Mouse (Mus musculus): Measurements from ENCODE around the gene Apoh. TPM values are rescaled to one million over a fixed set of nuclear protein-coding genes. Genes with fewer than 3 reads are reported as not detected.

Gene Apoh
- polyA plus RNA-seq, 1 experiment: 0.25 TPM

- no peak overlapping the region for H3ac ChIP-seq (ENCODE audit: control insufficient read depth, insufficient read length)
- TF ChIP-seq POLR2AphosphoS2 (IDR thresholded peaks at IDR 0.05; ENCODE audit: insufficient read length, low read depth): no peak
- TF ChIP-seq E2F4 (IDR thresholded peaks at IDR 0.05; ENCODE audit: insufficient read depth): no peak
- TF ChIP-seq SRF (IDR thresholded peaks at IDR 0.05; ENCODE audit: control insufficient read depth, insufficient read length, low read depth): no peak
- TF ChIP-seq MYOD1 (IDR thresholded peaks at IDR 0.05; ENCODE audit: control insufficient read depth in 1 of 3, insufficient read length in 2 of 3, low read depth in 2 of 3): no peak
- no peak overlapping the region for H3K4me2 ChIP-seq (ENCODE audit: low read depth)
- H3K36me3 ChIP-seq (ENCODE audit: control insufficient read depth, insufficient read depth): no peaks in the 10 kb centered on the region
- H3K4me3 ChIP-seq: peak overlapping the region; percentile 32
- H3K79me2 ChIP-seq (ENCODE audit: control insufficient read depth, insufficient read depth): no peaks in the 10 kb centered on the region
- H3K27me3 ChIP-seq (ENCODE audit: control insufficient read depth, insufficient read depth, insufficient read length): no peaks in the 10 kb centered on the region
Observed at GRCm38 (mm10) chr11:108426086-108426485, 82.9 kb downstream of the Apoh start.

GRCm38 (mm10) chr11:108427191-108427590, 84.0 kb downstream of the Apoh start:
- Histone ChIP-seq H3K4me2 (ENCODE audit: low read depth) (no peak overlapping the region), H3K4me3 (no peak overlapping the region), H3K79me2 (ENCODE audit: control insufficient read depth, insufficient read depth) (no peaks in the 10 kb centered on the region), H3K27me3 (ENCODE audit: control insufficient read depth, insufficient read depth, insufficient read length) (no peaks in the 10 kb centered on the region), H3ac (ENCODE audit: control insufficient read depth, insufficient read length) (no peak overlapping the region), H3K36me3 (ENCODE audit: control insufficient read depth, insufficient read depth) (no peaks in the 10 kb centered on the region)
- no peak for TF ChIP-seq MYOD1 (IDR thresholded peaks at IDR 0.05; ENCODE audit: control insufficient read depth in 1 of 3, insufficient read length in 2 of 3, low read depth in 2 of 3)
- TF ChIP-seq POLR2AphosphoS2 (IDR thresholded peaks at IDR 0.05; ENCODE audit: insufficient read length, low read depth): no peak
- TF ChIP-seq MYOG (IDR thresholded peaks at IDR 0.05; ENCODE audit: control insufficient read depth in 1 of 3, insufficient read depth in 1 of 3, insufficient read length in 2 of 3, low read depth in 2 of 3): no peak
- no peak for TF ChIP-seq E2F4 (IDR thresholded peaks at IDR 0.05; ENCODE audit: insufficient read depth)
- TF ChIP-seq TCF12 (IDR thresholded peaks at IDR 0.05; ENCODE audit: insufficient read depth, poor library complexity, severe bottlenecking): no peak
- no peak for TF ChIP-seq USF1 (IDR thresholded peaks at IDR 0.05; ENCODE audit: low read depth)
- no peak for TF ChIP-seq TCF3 (IDR thresholded peaks at IDR 0.05; ENCODE audit: insufficient read length, low read depth)
- TF ChIP-seq MAX (IDR thresholded peaks at IDR 0.05; ENCODE audit: low read depth): no peak
- no peak for TF ChIP-seq CEBPB (IDR thresholded peaks at IDR 0.05; ENCODE audit: insufficient read depth, poor library complexity, severe bottlenecking)
- no peak for TF ChIP-seq SRF (IDR thresholded peaks at IDR 0.05; ENCODE audit: control insufficient read depth, insufficient read length, low read depth)
- no peak for TF ChIP-seq POLR2A (IDR thresholded peaks at IDR 0.05; ENCODE audit: insufficient read length, low read depth)
- TF ChIP-seq REST (IDR thresholded peaks at IDR 0.05; ENCODE audit: insufficient read depth, insufficient read length): no peak

GRCm38 (mm10) chr11:108429076-108429475, 85.9 kb downstream of the Apoh start:
- H3K27me3 ChIP-seq (ENCODE audit: control insufficient read depth, insufficient read depth, insufficient read length): no peaks in the 10 kb centered on the region
- H3K79me2 ChIP-seq (ENCODE audit: control insufficient read depth, insufficient read depth): no peaks in the 10 kb centered on the region
- H3K4me3 ChIP-seq: no peak overlapping the region
- no peak overlapping the region for H3K4me2 ChIP-seq (ENCODE audit: low read depth)
- no peak for TF ChIP-seq MAX (IDR thresholded peaks at IDR 0.05; ENCODE audit: low read depth)
- no peak for TF ChIP-seq REST (IDR thresholded peaks at IDR 0.05; ENCODE audit: insufficient read depth, insufficient read length)
- no peak for TF ChIP-seq CEBPB (IDR thresholded peaks at IDR 0.05; ENCODE audit: insufficient read depth, poor library complexity, severe bottlenecking)
- no peak for TF ChIP-seq MYOG (IDR thresholded peaks at IDR 0.05; ENCODE audit: control insufficient read depth in 1 of 3, insufficient read depth in 1 of 3, insufficient read length in 2 of 3, low read depth in 2 of 3)
- no peak for TF ChIP-seq POLR2A (IDR thresholded peaks at IDR 0.05; ENCODE audit: insufficient read length, low read depth)
- H3ac ChIP-seq (ENCODE audit: control insufficient read depth, insufficient read length): no peak overlapping the region
- no peaks in the 10 kb centered on the region for H3K36me3 ChIP-seq (ENCODE audit: control insufficient read depth, insufficient read depth)

GRCm38 (mm10) chr11:108443893-108444563, 100.9 kb downstream of the Apoh start:
- Histone ChIP-seq H3K36me3 (ENCODE audit: control insufficient read depth, insufficient read depth) (no peaks in the 10 kb centered on the region), H3K4me2 (ENCODE audit: low read depth) (no peak overlapping the region), H3K27me3 (ENCODE audit: control insufficient read depth, insufficient read depth, insufficient read length) (no peaks in the 10 kb centered on the region), H3K79me2 (ENCODE audit: control insufficient read depth, insufficient read depth) (no peaks in the 10 kb centered on the region), H3ac (ENCODE audit: control insufficient read depth, insufficient read length) (no peak overlapping the region), H3K4me3 (no peak overlapping the region)
- TF ChIP-seq MYOG (IDR thresholded peaks at IDR 0.05; ENCODE audit: control insufficient read depth in 1 of 3, insufficient read depth in 1 of 3, insufficient read length in 2 of 3, low read depth in 2 of 3) (no peak), TCF12 (IDR thresholded peaks at IDR 0.05; ENCODE audit: insufficient read depth, poor library complexity, severe bottlenecking) (no peak), POLR2A (IDR thresholded peaks at IDR 0.05; ENCODE audit: insufficient read length, low read depth) (no peak), MAX (IDR thresholded peaks at IDR 0.05; ENCODE audit: low read depth) (no peak), REST (IDR thresholded peaks at IDR 0.05; ENCODE audit: insufficient read depth, insufficient read length) (no peak), MYOD1 (IDR thresholded peaks at IDR 0.05; ENCODE audit: control insufficient read depth in 1 of 3, insufficient read length in 2 of 3, low read depth in 2 of 3) (no peak), SRF (IDR thresholded peaks at IDR 0.05; ENCODE audit: control insufficient read depth, insufficient read length, low read depth) (no peak), E2F4 (IDR thresholded peaks at IDR 0.05; ENCODE audit: insufficient read depth) (no peak), POLR2AphosphoS2 (IDR thresholded peaks at IDR 0.05; ENCODE audit: insufficient read length, low read depth) (no peak), CEBPB (IDR thresholded peaks at IDR 0.05; ENCODE audit: insufficient read depth, poor library complexity, severe bottlenecking) (no peak), TCF3 (IDR thresholded peaks at IDR 0.05; ENCODE audit: insufficient read length, low read depth) (no peak), USF1 (IDR thresholded peaks at IDR 0.05; ENCODE audit: low read depth) (no peak)

- H3K79me2 ChIP-seq (ENCODE audit: control insufficient read depth, insufficient read depth): no peaks in the 10 kb centered on the region
Observed at GRCm38 (mm10) chr11:108447148-108447547, 104.0 kb downstream of the Apoh start.

More at GRCm38 (mm10) chr11:108447148-108447547, 104.0 kb downstream of the Apoh start:
- Histone ChIP-seq H3K4me3 (no peak overlapping the region), H3ac (ENCODE audit: control insufficient read depth, insufficient read length) (no peak overlapping the region), H3K36me3 (ENCODE audit: control insufficient read depth, insufficient read depth) (no peaks in the 10 kb centered on the region), H3K4me2 (ENCODE audit: low read depth) (no peak overlapping the region), H3K27me3 (ENCODE audit: control insufficient read depth, insufficient read depth, insufficient read length) (no peaks in the 10 kb centered on the region)
- TF ChIP-seq MAX (IDR thresholded peaks at IDR 0.05; ENCODE audit: low read depth) (no peak), TCF12 (IDR thresholded peaks at IDR 0.05; ENCODE audit: insufficient read depth, poor library complexity, severe bottlenecking) (no peak), REST (IDR thresholded peaks at IDR 0.05; ENCODE audit: insufficient read depth, insufficient read length) (no peak), POLR2A (IDR thresholded peaks at IDR 0.05; ENCODE audit: insufficient read length, low read depth) (no peak), TCF3 (IDR thresholded peaks at IDR 0.05; ENCODE audit: insufficient read length, low read depth) (no peak), MYOG (IDR thresholded peaks at IDR 0.05; ENCODE audit: control insufficient read depth in 1 of 3, insufficient read depth in 1 of 3, insufficient read length in 2 of 3, low read depth in 2 of 3) (no peak), SRF (IDR thresholded peaks at IDR 0.05; ENCODE audit: control insufficient read depth, insufficient read length, low read depth) (no peak)
